Mouse (Mus musculus) neural tube, embryonic 13.5 days (tissue): ENCODE results near the gene Hlcs. TPM values are rescaled to one million over a fixed set of nuclear protein-coding genes. Genes with fewer than 3 reads are reported as not detected.

ENCODE experiments used
- ATAC-seq: fragments of 200-750 bp; cut with Nextera tagmentation; 2 replicates; pipeline ENCODE4 v1.8.0; 2017; ENCODE audit warnings: low read depth, mild to moderate bottlenecking, moderate TSS enrichment, moderate library complexity
- H3K27ac ChIP-seq: fragments of 300-500 bp; sonication (generic); replicated peaks from 2 replicates; pipeline ENCODE4 v1.5.1; 2015; ENCODE audit warnings: moderate library complexity, mild to moderate bottlenecking, inconsistent platforms
- H3K27me3 ChIP-seq: fragments of 300-500 bp; sonication (generic); 2 replicates; pipeline ENCODE4 v1.6.1; 2015; ENCODE audit warnings: mild to moderate bottlenecking, inconsistent platforms
- H3K36me3 ChIP-seq: fragments of 300-500 bp; sonication (generic); 2 replicates; pipeline ENCODE4 v1.6.1; 2015; ENCODE audit warnings: mild to moderate bottlenecking, inconsistent platforms
- H3K4me1 ChIP-seq: fragments of 300-500 bp; sonication (generic); replicated peaks from 2 replicates; pipeline ENCODE4 v1.6.1; 2015; ENCODE audit warnings: inconsistent platforms
- H3K4me2 ChIP-seq: fragments of 300-500 bp; sonication (generic); 2 replicates; pipeline ENCODE4 v1.6.1; 2015; ENCODE audit warnings: inconsistent platforms, mild to moderate bottlenecking, moderate library complexity
- H3K4me3 ChIP-seq: fragments of 300-500 bp; sonication (generic); 2 replicates; pipeline ENCODE4 v1.5.1; 2015; ENCODE audit warnings: mild to moderate bottlenecking, inconsistent platforms
- H3K9ac ChIP-seq: fragments of 300-500 bp; sonication (generic); 2 replicates; pipeline ENCODE4 v1.6.1; 2015; ENCODE audit warnings: moderate library complexity, mild to moderate bottlenecking, inconsistent platforms
- H3K9me3 ChIP-seq: fragments of 300-500 bp; sonication (generic); 2 replicates; pipeline ENCODE4 v1.6.1; 2016; ENCODE audit warnings: inconsistent platforms
- WGBS: fragments of 180-500 bp; shearing (Covaris S2); methylation state at CpG from one replicate; pipeline ENCODE4 v1.1.7; 2015; 5-methylcytosine and 5-hydroxymethylcytosine counted together
- polyA plus RNA-seq: library from polyadenylated mRNA; unstranded; fragments of >200 nt; fragmentation: Nextera tagmentation; extraction: Ambion mirVana; gene quantifications from 2 replicates; pipeline ENCODE4 v1.2.1, GENCODE M21; 2015

The Hlcs gene
- polyA plus RNA-seq, 1 experiment from 2014 or later: 7.9 TPM

DNA sequence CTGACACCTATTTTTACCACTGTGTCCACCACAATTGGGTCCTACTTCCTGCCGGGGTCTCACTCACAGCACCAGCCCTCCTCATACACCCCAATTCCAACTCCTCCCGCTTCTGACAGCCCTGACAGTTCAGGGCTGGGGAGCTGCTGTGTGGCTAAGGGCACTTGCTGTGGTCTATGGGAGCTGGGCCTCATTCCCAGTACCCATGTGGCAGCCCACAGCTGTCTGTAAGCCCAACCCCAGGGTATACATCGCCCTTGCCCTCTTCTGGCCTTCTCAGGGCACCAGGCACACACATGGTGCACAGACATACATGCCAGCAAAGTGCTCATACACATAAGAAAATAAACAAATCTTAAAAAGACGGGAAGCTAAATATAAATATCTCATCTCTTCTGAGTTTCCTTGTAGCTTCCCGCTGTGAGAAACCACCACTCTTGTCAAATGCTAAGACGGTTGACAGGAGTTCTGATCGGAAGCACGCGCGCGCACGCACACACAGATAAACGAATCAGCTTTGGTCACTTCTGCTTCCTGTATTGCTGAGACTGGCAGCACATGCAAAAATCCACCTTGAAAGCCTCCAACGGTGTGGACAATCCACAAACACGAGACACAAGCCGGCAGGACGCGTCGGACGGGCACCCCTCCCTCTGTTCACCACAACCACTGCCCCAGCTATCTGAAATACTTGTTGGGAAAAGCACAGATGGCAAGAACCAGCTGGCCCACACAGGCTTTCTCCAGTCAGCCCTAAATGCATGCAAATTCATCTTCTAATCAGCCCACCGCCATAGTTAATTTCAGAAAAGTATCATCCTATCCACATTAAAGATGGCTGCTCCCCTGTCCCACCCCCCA is 136.1 kb downstream of the Hlcs start:
- Histone ChIP-seq H3K27me3 (peaks cover 51% of the 10 kb centered on the region), H3K36me3 (no peaks in the 10 kb centered on the region), H3K27ac (no peak overlapping the region), H3K4me2 (no peak overlapping the region), H3K4me3 (no peak overlapping the region), H3K9me3 (no peaks in the 10 kb centered on the region), H3K9ac (no peak overlapping the region), H3K4me1 (peaks cover 25% of the 10 kb centered on the region)
- no peak for ATAC-seq
- 81% methylated on average over 21 of the region's 21 CpGs for WGBS

DNA sequence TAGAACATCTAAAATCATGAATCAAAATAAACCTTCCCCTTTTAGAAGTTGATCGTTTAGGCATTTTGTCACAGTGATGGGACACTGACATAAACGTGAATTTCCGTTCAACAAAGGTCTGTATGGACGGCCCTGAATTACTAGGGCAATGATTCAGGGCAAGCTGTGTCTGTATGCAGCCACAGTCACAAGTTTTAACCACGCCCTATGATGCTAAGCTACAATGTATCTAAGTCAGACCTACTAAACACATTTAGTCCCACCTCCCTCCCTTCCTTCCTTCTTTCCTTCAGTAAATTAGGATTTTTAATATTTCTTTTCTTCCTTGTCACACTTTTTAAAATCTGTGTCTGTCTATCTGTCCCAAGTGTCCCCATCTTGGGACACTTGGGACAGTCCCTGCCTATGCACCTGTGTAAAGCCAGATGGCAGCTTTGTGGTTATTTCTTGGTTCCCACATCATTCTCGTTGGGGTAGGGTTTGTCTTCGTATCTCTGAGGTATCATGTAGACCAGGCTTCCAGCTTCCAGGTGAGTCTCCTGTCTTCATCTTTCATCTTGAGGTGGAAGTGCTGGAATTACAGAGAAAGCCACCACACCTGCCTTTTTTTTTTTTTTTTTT is 137.9 kb downstream of the Hlcs start:
- Histone ChIP-seq H3K27ac (no peak overlapping the region), H3K27me3 (peaks cover 34% of the 10 kb centered on the region), H3K4me2 (no peak overlapping the region), H3K4me3 (no peak overlapping the region), H3K4me1 (peaks cover 23% of the 10 kb centered on the region), H3K9ac (no peak overlapping the region), H3K9me3 (no peaks in the 10 kb centered on the region), H3K36me3 (no peaks in the 10 kb centered on the region)
- WGBS: 86% methylated on average over 7 of the region's 7 CpGs
- ATAC-seq: no peak

DNA sequence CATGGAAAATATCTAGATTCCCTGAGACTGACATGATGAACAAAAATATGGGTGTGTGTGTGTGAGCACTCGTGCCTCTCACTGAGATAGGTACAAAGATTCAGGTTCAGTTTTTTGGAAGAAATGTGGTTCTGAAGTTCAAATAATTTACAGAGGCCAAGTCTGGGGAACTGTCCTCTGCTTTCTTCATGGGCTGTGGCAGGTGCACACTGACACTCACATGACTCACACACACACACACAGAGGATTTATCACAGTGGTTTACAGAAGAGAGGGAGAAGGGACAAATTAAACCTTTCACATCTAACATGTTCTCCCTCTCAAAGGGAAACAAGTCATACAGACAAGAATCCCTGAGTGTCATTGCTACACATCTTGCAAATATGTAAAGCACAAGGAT is 140.0 kb downstream of the Hlcs start:
- H3K27me3 ChIP-seq: peaks cover 17% of the 10 kb centered on the region
- no peak overlapping the region for H3K27ac ChIP-seq
- no peak overlapping the region for H3K9ac ChIP-seq
- H3K9me3 ChIP-seq: no peaks in the 10 kb centered on the region
- WGBS: 75% methylated on average over 1 of the region's 1 CpGs
- H3K4me2 ChIP-seq: no peak overlapping the region
- H3K4me1 ChIP-seq: 0 out of 2 replicates have a peak, but pooled peaks cover 4% of the 10 kb centered on the region
- no peak overlapping the region for H3K4me3 ChIP-seq
- ATAC-seq: no peak
- H3K36me3 ChIP-seq: no peaks in the 10 kb centered on the region

DNA sequence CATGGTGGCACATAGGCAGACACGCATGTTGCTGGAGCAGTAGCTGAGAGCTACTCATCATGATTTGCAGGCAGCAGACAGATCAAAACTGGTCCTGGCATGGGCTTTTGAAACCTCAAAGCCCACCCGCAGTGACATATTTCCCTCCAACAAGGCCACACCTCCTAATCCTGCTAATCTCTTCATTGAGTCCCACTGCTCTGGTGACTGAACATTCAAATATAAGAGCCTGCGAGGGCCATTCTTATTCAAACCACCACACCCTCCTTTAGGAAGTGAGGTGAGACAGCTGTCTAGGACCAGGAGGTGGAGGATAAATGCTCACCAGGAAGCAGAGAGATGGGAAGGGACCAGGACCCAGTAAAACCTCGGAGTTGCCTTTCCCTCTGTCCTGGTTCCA is 143.2 kb downstream of the Hlcs start:
- ATAC-seq: no peak
- peaks cover 4% of the 10 kb centered on the region; the same call in 1 of the 2 replicates for H3K27me3 ChIP-seq
- 58% methylated on average over 4 of the region's 4 CpGs for WGBS
- H3K4me1 ChIP-seq: no peaks in the 10 kb centered on the region
- H3K4me2 ChIP-seq: no peak overlapping the region
- no peaks in the 10 kb centered on the region for H3K36me3 ChIP-seq
- H3K4me3 ChIP-seq: no peak overlapping the region
- no peaks in the 10 kb centered on the region for H3K9me3 ChIP-seq
- H3K27ac ChIP-seq: no peak overlapping the region
- H3K9ac ChIP-seq: no peak overlapping the region

DNA sequence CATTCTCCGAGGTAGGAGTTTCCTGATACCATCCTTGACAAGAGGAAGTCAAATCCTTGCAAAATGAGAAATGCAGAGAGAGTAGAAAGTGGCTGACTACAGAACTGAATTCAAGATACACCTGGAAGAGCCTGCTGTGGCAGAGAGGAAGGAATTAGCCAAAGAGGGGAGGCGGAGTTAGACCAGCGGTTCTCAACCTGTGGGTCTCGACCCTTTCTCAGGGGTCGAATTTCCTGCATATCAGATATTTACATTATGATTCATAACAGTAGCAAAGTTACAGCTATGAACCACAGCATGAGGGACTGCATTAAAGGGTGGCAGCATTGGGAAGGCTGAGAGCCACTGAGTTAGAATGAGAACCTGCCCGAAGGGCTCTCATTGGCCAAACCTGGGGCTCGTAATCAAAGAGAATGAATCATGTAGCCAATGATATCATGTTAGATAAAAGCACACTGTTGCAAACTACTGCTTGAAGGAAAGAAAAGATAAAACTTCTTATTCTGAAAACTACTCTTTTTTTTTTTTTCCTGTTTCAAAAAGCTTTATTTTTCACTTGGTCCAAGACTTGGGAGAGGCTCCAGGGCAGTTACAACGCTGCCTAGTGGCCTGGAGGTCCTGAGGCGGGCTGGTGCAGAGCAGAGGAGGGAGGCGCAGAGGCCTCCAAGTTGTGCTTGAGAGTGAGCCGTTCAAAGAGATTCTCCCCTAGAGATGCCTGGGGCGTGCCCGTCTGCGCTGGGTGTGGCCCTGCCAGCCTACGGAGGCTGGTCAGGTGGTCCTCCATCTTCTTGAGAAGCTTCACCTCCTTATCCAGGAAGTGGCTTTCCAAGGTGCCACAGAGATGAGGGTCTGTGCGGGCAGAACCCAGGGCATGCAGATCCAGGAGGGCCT is 144.5 kb downstream of the Hlcs start:
- Histone ChIP-seq H3K4me2 (no peak overlapping the region), H3K9me3 (no peaks in the 10 kb centered on the region), H3K27me3 (peaks cover 4% of the 10 kb centered on the region; the same call in 1 of the 2 replicates), H3K4me1 (peaks cover 13% of the 10 kb centered on the region), H3K4me3 (no peak overlapping the region), H3K9ac (no peak overlapping the region), H3K27ac (no peak overlapping the region), H3K36me3 (no peaks in the 10 kb centered on the region)
- WGBS: 90% methylated on average over 16 of the region's 16 CpGs
- ATAC-seq: no peak

DNA sequence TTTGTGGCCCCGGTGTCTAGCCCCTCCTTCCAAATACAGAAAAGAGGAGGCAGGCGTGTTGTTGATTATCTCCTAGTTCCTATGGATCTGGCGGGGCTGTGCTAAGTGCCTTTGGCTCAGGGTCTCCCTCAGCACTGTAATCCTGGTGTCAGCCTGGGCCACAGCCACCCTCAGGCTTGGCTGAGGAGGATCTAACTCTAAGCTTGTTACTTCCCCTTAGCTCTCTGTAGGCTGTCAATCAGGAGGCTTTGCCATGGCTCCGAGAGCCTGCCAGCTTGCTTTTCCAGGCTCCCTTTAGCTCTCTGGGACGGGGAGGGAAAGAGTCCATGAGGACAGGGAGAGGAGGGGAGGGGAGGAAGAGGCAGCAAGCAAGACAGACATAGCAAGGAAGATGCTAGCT is 148.4 kb downstream of the Hlcs start:
- Histone ChIP-seq H3K9me3 (no peaks in the 10 kb centered on the region), H3K4me2 (no peak overlapping the region), H3K9ac (no peak overlapping the region), H3K4me3 (no peak overlapping the region), H3K27me3 (peaks cover 18% of the 10 kb centered on the region), H3K36me3 (no peaks in the 10 kb centered on the region), H3K4me1 (peaks cover 13% of the 10 kb centered on the region), H3K27ac (no peak overlapping the region)
- no peak for ATAC-seq
- whole genome bisulfite sequencing: 52% methylated on average over 5 of the region's 5 CpGs

DNA sequence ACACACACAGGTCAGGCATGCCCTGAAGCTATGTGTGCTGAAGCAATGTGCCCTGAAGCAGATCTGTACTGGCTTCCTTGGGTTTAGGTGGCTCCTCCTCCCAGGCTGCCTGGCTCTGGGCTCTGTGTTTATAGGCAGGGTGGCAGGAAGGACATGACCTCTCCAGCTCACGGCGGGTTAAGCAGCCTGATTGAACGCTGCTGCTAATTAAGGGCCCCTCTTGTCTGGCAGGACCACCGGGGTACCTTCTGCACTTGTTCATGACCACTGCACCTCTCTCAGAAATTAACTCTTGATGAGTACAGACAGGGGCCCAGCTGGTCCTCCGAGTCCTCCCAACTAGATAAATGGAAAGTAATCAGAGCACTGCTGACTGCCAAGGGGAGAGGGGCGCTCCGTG is 149.1 kb downstream of the Hlcs start:
- 8% methylated on average over 7 of the region's 7 CpGs for WGBS
- H3K27me3 ChIP-seq: peaks cover 25% of the 10 kb centered on the region

DNA sequence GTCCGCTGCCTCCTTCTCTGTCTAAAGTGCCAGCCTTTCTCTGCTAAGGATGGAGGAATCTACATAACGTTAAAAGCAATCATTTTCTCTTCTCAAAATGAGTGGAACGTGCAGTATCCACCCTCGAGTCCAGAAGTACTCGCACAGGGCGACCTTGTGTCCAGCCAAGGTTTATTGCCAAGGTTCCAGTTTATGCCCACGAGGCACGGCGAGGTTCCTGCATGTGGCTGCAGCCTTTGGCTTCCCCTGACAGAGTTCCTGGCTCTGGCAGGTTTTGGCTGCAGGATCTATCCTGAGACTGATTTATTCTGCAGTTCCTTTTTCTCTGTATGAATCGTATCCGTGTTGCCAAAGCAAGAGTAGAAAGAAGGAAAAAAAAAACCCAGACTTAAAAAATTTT is 150.3 kb downstream of the Hlcs start:
- 83% methylated on average over 11 of the region's 11 CpGs for WGBS

More for the DNA sequence above, 149.1 kb downstream of the Hlcs start:
- Histone ChIP-seq H3K4me2 (no peak overlapping the region), H3K4me1 (peaks cover 13% of the 10 kb centered on the region), H3K36me3 (no peaks in the 10 kb centered on the region), H3K4me3 (no peak overlapping the region), H3K9me3 (no peaks in the 10 kb centered on the region), H3K9ac (no peak overlapping the region), H3K27ac (no peak overlapping the region)
- ATAC-seq: no peak

DNA sequence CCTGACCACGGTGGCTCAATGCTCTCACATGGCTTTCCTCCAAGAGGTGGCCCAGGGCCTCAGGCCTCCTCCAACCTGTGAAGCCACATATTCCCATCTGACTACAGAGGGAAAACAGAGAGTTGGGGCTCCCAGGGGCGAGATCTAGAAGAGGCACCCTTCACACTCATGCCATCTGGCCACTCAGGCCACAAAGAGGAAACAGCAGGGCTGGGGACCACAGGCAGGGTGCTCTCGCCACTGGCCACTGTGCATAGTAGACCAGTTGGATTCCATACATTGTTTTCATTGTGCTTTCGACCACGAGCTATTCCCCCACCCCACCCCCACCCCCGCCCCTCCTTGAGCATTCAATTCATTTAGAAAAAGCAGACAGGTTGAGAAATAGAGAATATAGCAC is 151.4 kb downstream of the Hlcs start:
- Histone ChIP-seq H3K36me3 (no peaks in the 10 kb centered on the region), H3K4me2 (no peak overlapping the region), H3K27ac (no peak overlapping the region), H3K4me3 (no peak overlapping the region), H3K4me1 (peaks cover 13% of the 10 kb centered on the region), H3K9ac (no peak overlapping the region), H3K27me3 (peaks cover 33% of the 10 kb centered on the region), H3K9me3 (no peaks in the 10 kb centered on the region)
- WGBS: 46% methylated on average over 6 of the region's 6 CpGs
- no peak for ATAC-seq

More for the DNA sequence above, 150.3 kb downstream of the Hlcs start:
- H3K4me3 ChIP-seq: no peak overlapping the region
- ATAC-seq: no peak
- no peak overlapping the region for H3K27ac ChIP-seq
- no peaks in the 10 kb centered on the region for H3K36me3 ChIP-seq
- H3K9me3 ChIP-seq: no peaks in the 10 kb centered on the region
- peaks cover 13% of the 10 kb centered on the region for H3K4me1 ChIP-seq
- H3K9ac ChIP-seq: no peak overlapping the region
- peaks cover 33% of the 10 kb centered on the region for H3K27me3 ChIP-seq
- H3K4me2 ChIP-seq: no peak overlapping the region

DNA sequence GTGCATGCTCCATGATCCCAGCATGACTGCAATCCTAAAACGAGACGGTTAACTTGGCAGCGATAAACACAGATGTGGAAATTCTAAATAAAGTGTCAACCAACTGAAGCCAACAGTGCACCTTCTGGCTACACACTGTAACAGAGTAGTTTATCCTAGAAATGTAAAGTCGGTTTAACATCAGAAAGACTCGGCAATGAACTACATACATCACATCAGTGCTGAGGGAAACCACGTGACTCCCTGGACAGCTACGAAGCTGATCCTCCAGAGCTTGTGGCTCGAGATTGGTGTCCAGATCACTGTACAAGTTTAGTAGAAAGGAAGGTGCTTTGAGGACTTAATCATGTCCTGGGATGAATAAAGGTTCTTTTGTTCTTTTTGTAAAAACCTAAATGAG is 155.6 kb downstream of the Hlcs start:
- Histone ChIP-seq H3K36me3 (no peaks in the 10 kb centered on the region), H3K4me2 (no peak overlapping the region), H3K9ac (no peak overlapping the region), H3K4me1 (peaks cover 22% of the 10 kb centered on the region), H3K4me3 (no peak overlapping the region), H3K27ac (no peak overlapping the region), H3K9me3 (no peaks in the 10 kb centered on the region), H3K27me3 (peaks cover 35% of the 10 kb centered on the region)
- WGBS: 66% methylated on average over 8 of the region's 8 CpGs
- ATAC-seq: no peak

DNA sequence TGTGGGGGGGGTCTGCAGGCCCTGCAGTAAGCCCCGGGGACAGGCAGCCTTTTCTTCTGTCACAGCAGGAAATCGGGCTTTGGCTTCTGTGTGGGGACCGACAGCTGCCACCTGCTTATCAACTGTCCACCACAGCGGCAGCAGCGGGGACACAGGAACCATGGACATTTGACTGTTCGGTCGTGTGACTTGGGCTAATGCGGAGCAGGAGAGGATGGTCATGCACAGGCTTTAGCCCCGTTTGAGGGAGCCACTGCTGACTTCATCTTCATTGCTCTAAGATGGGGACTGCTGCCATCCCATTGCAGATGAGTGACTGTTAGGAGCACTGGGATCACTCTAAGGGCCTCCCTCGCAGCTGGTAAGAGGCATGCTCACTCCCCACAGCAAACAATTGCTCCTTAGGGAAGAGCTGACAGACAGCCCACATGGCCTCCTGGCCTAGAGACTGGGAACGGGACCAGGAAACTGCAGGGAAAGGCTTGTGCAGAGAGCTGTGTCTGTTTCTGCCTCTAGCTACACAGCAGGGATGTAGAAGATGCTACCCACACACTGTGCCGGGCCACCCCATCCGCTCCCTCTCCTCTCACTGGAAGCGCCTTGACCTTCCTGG is 158.2 kb downstream of the Hlcs start:
- Histone ChIP-seq H3K9me3 (no peaks in the 10 kb centered on the region), H3K27ac (peak overlapping the region; percentile 42; the same call in 1 of the 2 replicates), H3K4me1 (peaks cover 31% of the 10 kb centered on the region), H3K4me3 (no peak overlapping the region), H3K4me2 (peak overlapping the region; percentile 13; the same call in 1 of the 2 replicates), H3K36me3 (no peaks in the 10 kb centered on the region), H3K27me3 (peaks cover 41% of the 10 kb centered on the region), H3K9ac (no peak overlapping the region)
- 19% methylated on average over 14 of the region's 14 CpGs for WGBS
- ATAC-seq: peak; percentile 58
